Mouse (Mus musculus) embryonic facial prominence, embryonic 12.5 days (tissue): ENCODE measurements around the gene Dnaaf2. TPM values are rescaled to one million over a fixed set of nuclear protein-coding genes. Genes with fewer than 3 reads are reported as not detected.

Experiments used
- ATAC-seq: fragments of 200-750 bp; cut with Nextera tagmentation; 2 replicates; pipeline ENCODE4 v1.8.0; 2017; ENCODE audit not compliant: insufficient number of reproducible peaks, insufficient read depth, low FRiP score, low TSS enrichment
- H3K27ac ChIP-seq: fragments of 300-500 bp; sonication (generic); 2 replicates; pipeline ENCODE4 v1.5.1; 2016; ENCODE audit warnings: mild to moderate bottlenecking
- H3K27me3 ChIP-seq: fragments of 300-500 bp; sonication (generic); 2 replicates; pipeline ENCODE4 v1.6.1; 2016; ENCODE audit warnings: mild to moderate bottlenecking, moderate library complexity
- H3K36me3 ChIP-seq: fragments of 300-500 bp; sonication (generic); 2 replicates; pipeline ENCODE4 v1.6.1; 2016; ENCODE audit warnings: mild to moderate bottlenecking
- H3K4me1 ChIP-seq: fragments of 300-500 bp; sonication (generic); 2 replicates; pipeline ENCODE4 v1.6.1; 2016
- H3K4me2 ChIP-seq: fragments of 300-500 bp; sonication (generic); replicated peaks from 2 replicates; pipeline ENCODE4 v1.6.1; 2016; ENCODE audit warnings: mild to moderate bottlenecking, moderate library complexity
- H3K4me3 ChIP-seq: fragments of 300-500 bp; sonication (generic); 2 replicates; pipeline ENCODE4 v1.5.1; 2016; ENCODE audit warnings: mild to moderate bottlenecking
- H3K9ac ChIP-seq: fragments of 300-500 bp; sonication (generic); 2 replicates; pipeline ENCODE4 v1.6.1; 2016; ENCODE audit warnings: mild to moderate bottlenecking, moderate library complexity
- H3K9me3 ChIP-seq: fragments of 300-500 bp; sonication (generic); 2 replicates; pipeline ENCODE4 v1.6.1; 2016; ENCODE audit warnings: mild to moderate bottlenecking, moderate library complexity
- WGBS: fragments of 180-500 bp; shearing (Covaris S2); methylation state at CpG from one replicate; pipeline ENCODE4 v1.1.7; 2016; 5-methylcytosine and 5-hydroxymethylcytosine counted together
- polyA plus RNA-seq: library from polyadenylated mRNA; unstranded; fragments of >200 nt; fragmentation: Nextera tagmentation; extraction: Ambion mirVana; gene quantifications from 2 replicates; pipeline ENCODE4 v1.2.1, GENCODE M21; 2016

The Dnaaf2 gene
- polyA plus RNA-seq, 1 experiment from 2014 or later = 15.0 TPM

DNA sequence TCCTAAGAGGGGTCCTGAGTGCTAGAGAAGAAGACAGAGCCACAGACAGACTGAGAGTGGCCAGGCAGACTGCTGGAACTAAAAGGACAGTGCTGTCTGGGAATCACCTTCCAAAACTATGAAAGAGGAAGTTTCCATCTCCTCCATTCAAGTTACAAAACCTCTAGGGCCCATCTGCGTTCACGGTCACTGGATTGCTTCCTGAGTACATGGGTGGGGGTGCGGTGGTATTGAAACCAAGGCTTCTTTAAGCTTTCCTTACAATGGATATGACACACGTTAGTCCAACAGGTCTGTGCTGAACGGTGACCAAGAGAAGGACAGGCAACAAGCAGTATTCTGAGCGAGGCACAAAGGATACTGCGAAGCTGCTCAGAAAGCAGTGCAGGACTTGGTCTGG is 16.2 kb upstream of the Dnaaf2 start:
- no peak overlapping the region for H3K4me3 ChIP-seq
- no peaks in the 10 kb centered on the region for H3K27me3 ChIP-seq
- H3K4me1 ChIP-seq = no peaks in the 10 kb centered on the region
- ATAC-seq = no peak
- H3K4me2 ChIP-seq = no peak overlapping the region
- WGBS = 94% methylated on average over 7 of the region's 7 CpGs
- no peak overlapping the region for H3K9ac ChIP-seq
- peaks cover 72% of the 10 kb centered on the region for H3K36me3 ChIP-seq
- H3K9me3 ChIP-seq = no peaks in the 10 kb centered on the region
- H3K27ac ChIP-seq = no peak overlapping the region

DNA sequence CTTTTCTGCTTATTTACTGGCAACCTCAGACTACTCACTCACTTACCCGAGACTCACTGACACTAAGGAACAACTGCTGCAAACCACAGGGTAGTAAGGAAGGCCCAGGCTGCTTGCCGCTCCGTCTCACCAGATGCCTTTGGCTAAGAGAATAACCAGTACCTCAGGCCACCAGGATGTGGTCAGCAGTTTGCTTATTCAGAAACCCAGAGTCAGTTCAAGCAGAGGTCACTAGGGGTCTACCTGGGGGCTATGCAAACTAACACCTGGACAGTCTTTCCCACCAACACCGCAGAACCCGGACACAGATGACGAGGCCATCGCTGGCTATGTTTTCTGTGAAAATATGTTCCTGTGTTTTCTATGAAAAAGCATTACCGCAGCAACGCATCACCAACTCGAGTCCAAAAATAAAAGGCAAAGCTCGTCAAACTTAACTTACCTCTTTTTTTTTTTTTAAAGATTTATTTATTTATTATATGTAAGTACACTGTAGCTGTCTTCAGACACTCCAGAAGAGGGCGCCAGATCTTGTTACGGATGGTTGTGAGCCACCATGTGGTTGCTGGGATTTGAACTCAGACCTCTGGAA is 15.1 kb upstream of the Dnaaf2 start:
- Histone ChIP-seq H3K9me3 (no peaks in the 10 kb centered on the region), H3K4me1 (no peaks in the 10 kb centered on the region), H3K4me2 (no peak overlapping the region), H3K9ac (no peak overlapping the region), H3K27ac (no peak overlapping the region), H3K4me3 (no peak overlapping the region), H3K36me3 (peaks cover 67% of the 10 kb centered on the region), H3K27me3 (no peaks in the 10 kb centered on the region)
- 94% methylated on average over 13 of the region's 13 CpGs for WGBS
- ATAC-seq = no peak

DNA sequence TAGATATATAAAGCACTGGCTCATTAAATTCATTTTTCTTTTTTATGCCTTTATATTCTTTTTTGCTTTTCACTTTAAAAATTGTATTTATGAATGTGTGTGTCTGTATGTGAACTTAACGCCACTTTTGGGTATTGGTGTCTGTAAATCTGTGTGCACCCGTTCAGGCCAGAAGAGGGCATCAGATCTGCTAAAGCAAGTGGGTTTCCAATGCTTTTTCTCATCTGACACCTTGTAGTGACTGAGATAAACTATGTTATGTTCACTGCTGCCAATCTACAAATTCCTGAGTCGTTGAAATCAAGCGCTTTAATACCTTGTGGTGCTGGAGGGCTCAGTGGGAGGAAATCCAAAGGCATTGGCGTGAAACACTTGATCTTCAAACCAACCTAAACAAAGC is 12.8 kb upstream of the Dnaaf2 start:
- no peak for ATAC-seq
- no peak overlapping the region for H3K4me3 ChIP-seq
- no peak overlapping the region for H3K9ac ChIP-seq
- H3K4me1 ChIP-seq = no peaks in the 10 kb centered on the region
- H3K9me3 ChIP-seq = no peaks in the 10 kb centered on the region
- H3K27ac ChIP-seq = no peak overlapping the region
- 85% methylated on average over 5 of the region's 5 CpGs for WGBS
- H3K36me3 ChIP-seq = peaks cover 63% of the 10 kb centered on the region
- no peak overlapping the region for H3K4me2 ChIP-seq
- H3K27me3 ChIP-seq = no peaks in the 10 kb centered on the region

DNA sequence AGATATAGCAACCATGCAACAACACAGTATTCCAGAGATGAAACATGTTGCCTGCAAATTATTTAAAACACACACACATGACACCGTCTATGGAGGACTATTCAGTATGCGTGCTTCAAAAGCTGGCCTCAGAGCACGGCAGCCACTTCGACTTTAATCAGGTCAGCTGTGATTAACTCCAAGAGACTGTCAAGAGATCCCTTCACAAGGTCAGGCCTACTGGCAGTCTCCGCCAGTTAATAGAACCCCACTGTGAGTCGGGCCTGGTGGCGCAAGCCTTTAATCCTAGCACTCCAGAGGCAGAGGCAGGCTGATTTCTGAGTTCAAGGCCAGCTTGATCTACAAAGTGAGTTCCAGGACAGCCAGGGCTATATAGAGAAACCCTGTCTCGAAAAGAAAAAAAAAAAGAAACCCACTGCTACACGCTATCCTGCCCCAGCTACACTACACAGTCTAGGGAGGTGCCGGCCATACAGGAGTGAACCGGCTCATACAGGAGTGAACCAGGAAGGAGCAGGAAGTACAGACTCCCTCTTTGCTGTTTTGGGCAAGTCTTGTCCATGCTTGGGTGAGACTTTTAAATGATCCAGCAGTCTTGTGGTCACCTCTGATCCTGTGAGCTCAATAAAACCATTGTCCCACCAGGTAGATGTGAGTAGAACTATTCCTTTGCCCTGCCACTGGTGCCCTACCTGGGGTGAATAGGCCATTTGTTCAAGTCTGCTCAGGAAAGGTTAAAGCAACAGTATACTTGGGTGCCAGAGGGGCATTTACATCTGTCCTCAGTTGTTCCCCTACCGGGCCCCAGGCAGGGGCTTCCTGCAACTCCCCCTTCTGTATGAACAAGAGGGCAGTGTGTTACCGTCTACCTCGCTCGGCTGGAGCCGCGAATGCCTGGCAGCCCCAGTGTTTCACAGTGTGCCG is 12.1 kb upstream of the Dnaaf2 start:
- Histone ChIP-seq H3K4me3 (no peak overlapping the region), H3K9me3 (no peaks in the 10 kb centered on the region), H3K4me2 (no peak overlapping the region), H3K27ac (no peak overlapping the region), H3K27me3 (no peaks in the 10 kb centered on the region), H3K9ac (no peak overlapping the region), H3K36me3 (peaks cover 60% of the 10 kb centered on the region), H3K4me1 (no peaks in the 10 kb centered on the region)
- no peak for ATAC-seq
- WGBS = 83% methylated on average over 18 of the region's 18 CpGs

DNA sequence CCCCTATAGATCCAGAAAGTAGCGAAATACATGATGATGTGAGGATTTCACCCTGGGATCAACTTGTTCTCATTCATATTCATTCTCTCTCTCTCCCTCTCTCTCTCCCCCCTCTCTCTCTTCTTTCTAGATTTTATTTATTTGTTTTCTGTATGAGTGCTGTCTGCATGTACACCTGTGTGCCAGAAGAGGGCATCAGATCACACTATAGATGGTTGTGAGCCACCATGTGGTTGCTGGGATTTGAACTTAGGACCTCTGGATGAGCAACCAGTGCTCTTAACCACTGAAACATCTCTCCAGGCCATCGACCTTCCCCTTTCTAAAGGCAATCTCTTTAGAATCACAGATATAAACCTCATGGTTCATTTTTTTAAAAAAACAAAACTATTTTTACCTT is 10.3 kb upstream of the Dnaaf2 start:
- Histone ChIP-seq H3K4me1 (no peaks in the 10 kb centered on the region), H3K4me3 (no peak overlapping the region), H3K4me2 (no peak overlapping the region), H3K36me3 (peaks cover 49% of the 10 kb centered on the region), H3K27me3 (no peaks in the 10 kb centered on the region), H3K9me3 (no peaks in the 10 kb centered on the region), H3K9ac (no peak overlapping the region), H3K27ac (no peak overlapping the region)
- WGBS = 91% methylated on average over 2 of the region's 2 CpGs
- no peak for ATAC-seq

DNA sequence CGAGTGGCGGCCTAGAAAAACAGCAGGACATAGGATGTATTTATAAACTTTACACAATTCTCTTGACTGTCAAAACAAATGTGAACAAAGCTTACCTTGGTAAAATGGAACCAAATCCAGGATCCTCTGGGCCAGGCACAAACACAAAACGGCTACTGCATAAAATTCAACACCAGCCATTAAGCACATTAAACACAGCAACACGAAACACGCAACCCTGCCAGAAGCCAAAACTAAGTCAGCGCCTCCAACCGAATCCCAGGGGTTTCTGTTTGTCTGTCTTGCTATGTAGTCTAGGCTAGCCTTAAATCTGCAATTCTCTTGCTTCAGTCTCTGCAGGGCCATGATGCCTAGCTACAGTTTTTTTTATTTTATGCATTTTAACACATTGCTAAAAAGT is 9.7 kb upstream of the Dnaaf2 start:
- 96% methylated on average over 7 of the region's 7 CpGs for WGBS
- no peak overlapping the region for H3K27ac ChIP-seq
- ATAC-seq = no peak
- no peaks in the 10 kb centered on the region for H3K9me3 ChIP-seq
- H3K27me3 ChIP-seq = no peaks in the 10 kb centered on the region
- H3K4me3 ChIP-seq = no peak overlapping the region
- H3K36me3 ChIP-seq = peaks cover 45% of the 10 kb centered on the region
- no peak overlapping the region for H3K4me2 ChIP-seq
- no peak overlapping the region for H3K9ac ChIP-seq
- H3K4me1 ChIP-seq = no peaks in the 10 kb centered on the region

DNA sequence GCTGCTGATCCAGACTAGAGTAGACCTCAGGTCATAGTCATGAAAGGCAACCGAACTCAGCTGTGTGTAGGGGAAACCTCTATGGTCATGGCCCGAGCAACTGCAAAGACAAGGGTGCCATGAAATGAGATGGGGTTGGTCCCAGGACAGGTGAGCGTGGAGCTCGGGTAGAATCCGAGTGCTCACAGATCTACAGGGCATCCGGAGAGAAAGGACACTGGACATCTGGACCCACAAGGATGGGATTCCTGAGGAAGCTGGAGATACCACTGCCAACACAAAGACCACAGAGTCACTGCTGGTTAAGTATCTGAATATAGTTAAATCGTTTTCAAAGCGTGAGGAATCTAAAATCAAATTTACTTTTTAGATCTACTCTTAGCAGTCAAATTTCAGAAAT is 9.2 kb upstream of the Dnaaf2 start:
- no peak for ATAC-seq
- Histone ChIP-seq H3K9ac (no peak overlapping the region), H3K27ac (no peak overlapping the region), H3K4me1 (no peaks in the 10 kb centered on the region), H3K36me3 (peaks cover 43% of the 10 kb centered on the region), H3K9me3 (no peaks in the 10 kb centered on the region), H3K27me3 (no peaks in the 10 kb centered on the region), H3K4me3 (no peak overlapping the region), H3K4me2 (no peak overlapping the region)
- 94% methylated on average over 8 of the region's 8 CpGs for WGBS

DNA sequence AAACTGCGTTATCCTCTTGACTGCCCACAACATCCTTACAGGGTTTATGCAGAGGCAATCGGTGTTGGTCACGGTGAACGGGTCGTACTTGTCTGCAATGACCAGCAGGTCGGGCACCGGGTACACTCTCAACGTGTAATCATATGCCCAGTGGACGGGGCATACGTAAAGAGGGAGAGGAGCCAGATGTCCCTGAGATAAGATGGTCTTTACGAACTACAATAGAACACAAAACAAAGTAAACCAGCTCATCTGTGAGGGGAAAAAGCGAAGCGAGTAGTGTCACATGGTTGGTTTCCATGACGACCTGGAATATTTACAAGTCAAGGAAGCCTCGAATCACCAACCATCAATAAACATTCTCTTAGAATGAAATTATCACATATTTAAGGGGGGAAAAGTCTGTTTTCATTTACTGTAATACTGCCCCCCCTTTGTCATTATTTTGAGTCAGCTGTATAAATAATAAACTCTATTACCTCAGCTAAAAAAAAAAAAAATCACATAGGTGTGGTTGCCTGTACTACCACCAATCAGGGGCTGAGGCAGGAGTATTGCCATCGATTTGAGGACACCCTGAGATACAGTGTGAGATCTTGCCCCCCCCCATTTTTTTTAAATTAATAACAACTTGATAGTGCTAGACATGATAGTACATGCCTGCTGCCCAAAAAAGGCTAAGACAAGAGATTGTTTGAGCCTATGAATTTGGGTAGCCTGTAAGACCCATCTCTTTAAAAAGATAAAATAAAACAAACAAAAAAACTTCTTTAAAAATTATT is 6.0 kb upstream of the Dnaaf2 start, which contains the start of gene Gm49384:
TSS of gene Gm49384 (minus strand) at position 216 of the 782 bp plus-strand sequence.
- H3K27me3 ChIP-seq = no peaks in the 10 kb centered on the region
- H3K4me2 ChIP-seq = no peak within 1 kb of the TSS
- no peak within 1 kb of the TSS for H3K27ac ChIP-seq
- no peak within 1 kb of the TSS for H3K9ac ChIP-seq
- ATAC-seq = no peak
- no peaks in the 10 kb centered on the region for H3K9me3 ChIP-seq
- H3K4me1 ChIP-seq = peaks cover under 1% of the 10 kb centered on the region; the same call in 1 of the 2 replicates
- H3K4me3 ChIP-seq = no peak within 1 kb of the TSS
- 90% methylated on average over 16 of the region's 16 CpGs for WGBS
- H3K36me3 ChIP-seq = peaks cover 40% of the 10 kb centered on the region

DNA sequence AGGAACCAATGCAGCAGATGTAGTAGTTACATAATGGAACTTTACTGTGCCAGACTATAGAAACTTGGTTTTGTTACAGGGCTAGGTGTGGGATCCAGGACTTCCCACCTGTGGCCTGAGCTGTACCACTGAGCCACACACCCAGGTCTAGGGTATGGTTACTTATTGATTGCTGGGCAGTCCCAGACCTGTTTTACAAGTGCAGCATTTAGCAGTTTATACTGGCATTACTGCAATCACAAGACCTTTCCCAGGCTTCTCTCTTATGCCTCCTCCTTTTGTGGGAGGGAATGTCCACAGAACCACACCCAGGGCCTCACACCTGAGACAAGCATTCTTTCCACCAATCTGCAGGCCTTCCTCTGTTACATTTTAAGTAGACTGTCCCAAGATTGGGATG is 756 bp upstream of the Dnaaf2 start:
- Histone ChIP-seq H3K9me3 (no peaks in the 10 kb centered on the region), H3K4me3 (no peak overlapping the region), H3K9ac (no peak overlapping the region), H3K36me3 (peaks cover 23% of the 10 kb centered on the region), H3K27ac (no peak overlapping the region), H3K4me1 (peaks cover 21% of the 10 kb centered on the region), H3K4me2 (no peak overlapping the region), H3K27me3 (no peaks in the 10 kb centered on the region)
- no peak for ATAC-seq

DNA sequence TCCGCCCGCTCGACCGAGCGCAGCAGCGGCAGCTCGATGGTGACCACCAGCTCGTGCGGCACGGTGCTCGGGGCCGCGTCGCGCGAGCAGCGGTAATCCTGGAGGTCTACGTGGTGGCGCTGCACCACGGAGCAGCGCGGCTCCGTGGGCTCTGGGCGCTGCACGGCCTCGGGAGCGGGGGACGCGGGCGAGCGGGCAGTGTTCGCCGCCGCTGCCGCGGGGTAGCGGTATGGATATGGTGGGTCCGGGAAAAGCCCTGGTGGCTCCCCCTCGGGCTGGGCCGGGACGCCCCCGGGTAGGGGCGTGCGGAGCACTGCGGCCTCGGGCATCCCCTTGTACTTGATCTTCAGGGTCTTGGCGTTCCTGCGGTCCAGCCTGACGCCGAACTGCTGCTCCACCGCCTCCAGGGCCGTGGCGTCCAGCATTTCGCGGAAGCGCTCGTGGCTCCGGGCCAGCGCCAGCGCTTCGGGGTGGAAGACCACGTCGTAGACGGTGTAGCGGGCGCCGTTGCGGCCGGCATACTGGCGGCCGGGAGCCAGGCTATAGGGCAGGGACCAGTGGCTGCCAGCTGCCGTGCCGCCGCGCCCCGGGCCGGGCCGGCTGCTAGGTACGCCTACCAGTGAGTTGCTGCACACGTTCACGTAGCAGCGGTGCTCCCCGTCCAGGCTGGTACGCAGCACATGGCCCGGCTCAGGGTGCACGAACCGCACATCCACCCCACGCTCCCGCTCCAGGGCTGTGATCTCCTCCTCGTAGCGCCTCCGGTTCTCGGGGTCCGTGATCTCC is 658 bp downstream of the Dnaaf2 start:
- WGBS = under 1% methylated on average over 94 of the region's 94 CpGs

More for the DNA sequence above, 658 bp downstream of the Dnaaf2 start:
- peak; percentile 70 for ATAC-seq
- peak overlapping the region; percentile 88 for H3K27ac ChIP-seq
- H3K9me3 ChIP-seq = no peaks in the 10 kb centered on the region
- peaks cover 21% of the 10 kb centered on the region for H3K4me1 ChIP-seq
- peak overlapping the region; percentile 96 for H3K4me2 ChIP-seq
- H3K36me3 ChIP-seq = peaks cover 23% of the 10 kb centered on the region
- peak overlapping the region; percentile 89 for H3K4me3 ChIP-seq
- peak overlapping the region; percentile 85 for H3K9ac ChIP-seq
- no peaks in the 10 kb centered on the region for H3K27me3 ChIP-seq
